Mouse (Mus musculus) limb, embryonic 11.5 days (tissue): ENCODE results near the gene Gcg. TPM values are rescaled to one million over a fixed set of nuclear protein-coding genes. Genes with fewer than 3 reads are reported as not detected.

Experiments
- ATAC-seq: fragments of 200-750 bp; cut with Nextera tagmentation; 2 replicates; pipeline ENCODE4 v1.8.0; 2017; ENCODE audit warnings: low read depth; ENCODE audit not compliant: insufficient number of reproducible peaks, low FRiP score, low TSS enrichment
- DNase-seq: peaks from one replicate; pipeline ENCODE4 v3.0.0-alpha.2; 2015; ENCODE audit warnings: low spot score
- H3K27ac ChIP-seq: fragments of 300-500 bp; sonication (generic); replicated peaks from 2 replicates; pipeline ENCODE4 v1.5.1; 2014; ENCODE audit warnings: low read depth, mild to moderate bottlenecking, low read length
- H3K27me3 ChIP-seq: fragments of 300-500 bp; sonication (generic); 2 replicates; pipeline ENCODE4 v1.6.1; 2014; ENCODE audit warnings: mild to moderate bottlenecking, low read length, mixed read lengths; ENCODE audit not compliant: control insufficient read depth, insufficient read depth
- H3K36me3 ChIP-seq: fragments of 300-500 bp; sonication (generic); 2 replicates; pipeline ENCODE4 v1.6.1; 2014; ENCODE audit warnings: mild to moderate bottlenecking, low read length, moderate library complexity, mixed read lengths; ENCODE audit not compliant: control insufficient read depth, insufficient read depth
- H3K4me1 ChIP-seq: fragments of 300-500 bp; sonication (generic); 2 replicates; pipeline ENCODE4 v1.6.1; 2014; ENCODE audit warnings: low read length, mixed read lengths; ENCODE audit not compliant: control insufficient read depth, insufficient read depth
- H3K4me2 ChIP-seq: fragments of 300-500 bp; sonication (generic); 2 replicates; pipeline ENCODE4 v1.6.1; 2014; ENCODE audit warnings: low read depth, mild to moderate bottlenecking, moderate library complexity; ENCODE audit not compliant: severe bottlenecking
- H3K4me3 ChIP-seq: fragments of 300-500 bp; sonication (generic); 2 replicates; pipeline ENCODE4 v1.5.1; 2014; ENCODE audit warnings: low read depth, low read length
- H3K9ac ChIP-seq: fragments of 300-500 bp; sonication (generic); 2 replicates; pipeline ENCODE4 v1.6.1; 2014; ENCODE audit warnings: mild to moderate bottlenecking, low read length
- H3K9me3 ChIP-seq: fragments of 300-500 bp; sonication (generic); 2 replicates; pipeline ENCODE4 v1.6.1; 2016; ENCODE audit warnings: low read length; ENCODE audit not compliant: control insufficient read depth
- WGBS: fragments of 180-500 bp; shearing (Covaris S2); extraction: QIAGEN DNeasy Blood & Tissue Kit; methylation state at CpG from one replicate; pipeline ENCODE4 v1.1.7; 2014; 5-methylcytosine and 5-hydroxymethylcytosine counted together
- polyA plus RNA-seq: library from polyadenylated mRNA; unstranded; fragments of >200 nt; fragmentation: Nextera tagmentation; extraction: Ambion mirVana; gene quantifications from 2 replicates; pipeline ENCODE4 v1.2.1, GENCODE M21; 2014

The Gcg gene
- 0.27 and 0.41 TPM in 2 replicates for polyA plus RNA-seq

DNA sequence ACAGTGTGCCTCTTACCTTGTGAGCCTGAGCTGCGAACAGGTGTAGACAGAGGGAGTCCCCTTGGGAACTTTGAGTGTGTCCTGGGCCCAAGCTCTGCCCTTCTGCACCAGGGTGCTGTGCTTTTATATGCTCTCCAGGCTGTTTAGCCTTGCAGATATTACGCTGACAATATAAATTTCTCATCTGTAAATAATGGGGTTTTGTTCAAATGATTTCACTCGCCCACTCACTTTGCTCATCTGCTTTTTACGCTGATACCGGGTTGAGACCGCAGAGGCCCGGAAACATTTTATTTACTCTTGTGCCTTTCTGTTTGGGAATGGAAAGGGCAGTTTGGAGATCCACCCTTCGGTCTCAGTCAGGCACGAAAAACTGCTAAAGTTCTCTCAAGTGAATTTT is at the start of gene Gcg:
Gene Gcg (minus strand): TSS at position 101 of the 400 bp plus-strand sequence.
- no peaks in the 10 kb centered on the region for H3K36me3 ChIP-seq
- H3K9me3 ChIP-seq: no peaks in the 10 kb centered on the region
- no peak within 1 kb of the TSS for H3K4me2 ChIP-seq
- H3K27me3 ChIP-seq: no peaks in the 10 kb centered on the region
- DNase-seq (no peak), ATAC-seq (no peak)
- H3K27ac ChIP-seq: no peak within 1 kb of the TSS
- 88% methylated on average over 9 of the region's 9 CpGs for WGBS
- no peak within 1 kb of the TSS for H3K9ac ChIP-seq
- no peak within 1 kb of the TSS for H3K4me3 ChIP-seq
- no peaks in the 10 kb centered on the region for H3K4me1 ChIP-seq

DNA sequence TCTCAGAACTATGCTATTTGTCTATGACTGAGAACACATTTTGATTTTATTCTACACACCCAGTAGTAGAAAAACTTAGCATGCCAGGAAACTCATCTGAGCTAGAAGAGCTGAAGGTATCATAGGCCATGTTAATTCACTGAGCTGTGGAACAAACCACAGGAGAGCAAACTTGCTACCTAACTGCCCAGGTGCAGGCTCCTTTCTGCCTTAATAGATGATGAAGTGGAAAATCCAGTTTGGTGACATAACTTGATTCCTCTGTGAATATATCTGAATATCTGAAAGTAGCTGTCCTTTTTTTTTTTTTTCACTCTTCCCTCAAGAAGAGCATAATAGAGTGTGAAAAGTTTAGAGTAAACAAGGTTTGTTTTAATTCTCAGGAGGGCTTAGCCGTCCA is 47.6 kb upstream of the Gcg start:
- WGBS: 78% methylated on average over 1 of the region's 1 CpGs
- no peak overlapping the region for H3K9ac ChIP-seq
- ATAC-seq: no peak
- no peak overlapping the region for H3K27ac ChIP-seq
- no peaks in the 10 kb centered on the region for H3K27me3 ChIP-seq
- H3K4me2 ChIP-seq: no peak overlapping the region
- no peaks in the 10 kb centered on the region for H3K9me3 ChIP-seq
- no peak for DNase-seq
- no peaks in the 10 kb centered on the region for H3K36me3 ChIP-seq
- no peaks in the 10 kb centered on the region for H3K4me1 ChIP-seq
- H3K4me3 ChIP-seq: no peak overlapping the region

DNA sequence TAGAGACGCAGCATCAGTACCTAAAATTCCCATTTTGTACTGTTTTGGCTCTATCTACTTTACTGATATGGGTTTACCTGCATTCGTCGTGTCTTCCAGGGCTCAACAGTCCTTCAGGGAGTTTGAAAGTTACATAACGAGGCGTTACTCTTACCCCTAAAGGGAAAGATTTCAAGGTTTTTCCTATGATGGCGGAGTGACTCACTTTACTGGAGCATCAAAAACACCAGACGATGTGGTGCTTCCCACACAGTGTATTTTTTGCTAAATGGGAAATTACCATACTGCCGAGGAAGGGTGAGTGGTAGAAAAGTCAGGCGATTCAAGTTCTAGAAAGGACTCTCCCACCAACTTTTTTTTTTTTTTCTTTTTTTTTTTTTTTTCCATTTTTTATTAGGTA is 42.9 kb upstream of the Gcg start:
- no peaks in the 10 kb centered on the region for H3K27me3 ChIP-seq
- no peaks in the 10 kb centered on the region for H3K4me1 ChIP-seq
- H3K9me3 ChIP-seq: no peaks in the 10 kb centered on the region
- no peak overlapping the region for H3K4me3 ChIP-seq
- H3K36me3 ChIP-seq: no peaks in the 10 kb centered on the region
- ATAC-seq (no peak), DNase-seq (no peak)
- WGBS: 85% methylated on average over 9 of the region's 9 CpGs
- no peak overlapping the region for H3K4me2 ChIP-seq
- H3K27ac ChIP-seq: no peak overlapping the region
- H3K9ac ChIP-seq: no peak overlapping the region

DNA sequence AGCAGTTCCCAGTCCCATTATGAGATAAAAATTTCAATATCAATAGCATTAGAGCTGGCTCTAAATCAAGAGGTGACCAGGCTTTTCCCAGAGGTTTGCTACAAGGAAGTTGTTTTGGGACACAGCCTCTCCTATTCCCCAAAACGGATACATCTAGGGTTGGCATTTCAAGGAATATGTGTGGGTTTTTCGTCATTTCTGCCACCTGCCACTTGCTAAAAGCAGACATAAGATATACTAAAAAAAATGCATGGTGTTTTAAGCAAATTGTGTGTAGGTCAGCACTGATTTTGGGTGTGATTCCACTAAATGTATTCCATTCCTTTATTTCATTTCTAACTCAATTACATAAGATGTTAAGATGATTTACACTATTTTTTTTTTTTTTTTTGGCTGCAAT is 34.3 kb upstream of the Gcg start:
- WGBS: 77% methylated on average over 2 of the region's 2 CpGs
- Histone ChIP-seq H3K4me3 (no peak overlapping the region), H3K9ac (no peak overlapping the region), H3K27ac (no peak overlapping the region), H3K4me1 (no peaks in the 10 kb centered on the region), H3K27me3 (no peaks in the 10 kb centered on the region), H3K36me3 (no peaks in the 10 kb centered on the region), H3K9me3 (no peaks in the 10 kb centered on the region), H3K4me2 (no peak overlapping the region)
- DNase-seq (no peak), ATAC-seq (no peak)

DNA sequence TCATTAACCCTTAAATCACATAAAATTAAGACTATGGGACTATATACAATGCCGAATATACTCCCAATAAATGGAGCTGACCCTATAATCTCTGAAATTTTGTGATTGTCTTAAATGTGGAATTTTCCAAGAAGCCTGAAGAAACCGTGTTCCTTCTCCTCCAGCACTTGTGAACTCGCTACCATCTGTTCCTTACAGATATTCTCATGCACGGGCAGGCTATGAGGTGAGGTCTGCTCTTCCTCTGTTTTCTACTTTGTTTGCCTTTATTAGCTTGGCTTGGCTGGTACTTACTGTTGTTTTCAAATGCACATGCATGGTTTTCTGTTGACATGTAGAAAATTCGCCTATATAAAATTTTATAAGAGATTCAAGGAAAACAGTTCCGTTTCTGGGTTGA is 31.0 kb upstream of the Gcg start:
- ATAC-seq (no peak), DNase-seq (no peak)
- H3K27me3 ChIP-seq: no peaks in the 10 kb centered on the region
- no peak overlapping the region for H3K4me2 ChIP-seq
- no peak overlapping the region for H3K9ac ChIP-seq
- H3K4me1 ChIP-seq: no peaks in the 10 kb centered on the region
- 84% methylated on average over 6 of the region's 6 CpGs for WGBS
- no peaks in the 10 kb centered on the region for H3K36me3 ChIP-seq
- H3K4me3 ChIP-seq: no peak overlapping the region
- H3K27ac ChIP-seq: no peak overlapping the region
- H3K9me3 ChIP-seq: no peaks in the 10 kb centered on the region

DNA sequence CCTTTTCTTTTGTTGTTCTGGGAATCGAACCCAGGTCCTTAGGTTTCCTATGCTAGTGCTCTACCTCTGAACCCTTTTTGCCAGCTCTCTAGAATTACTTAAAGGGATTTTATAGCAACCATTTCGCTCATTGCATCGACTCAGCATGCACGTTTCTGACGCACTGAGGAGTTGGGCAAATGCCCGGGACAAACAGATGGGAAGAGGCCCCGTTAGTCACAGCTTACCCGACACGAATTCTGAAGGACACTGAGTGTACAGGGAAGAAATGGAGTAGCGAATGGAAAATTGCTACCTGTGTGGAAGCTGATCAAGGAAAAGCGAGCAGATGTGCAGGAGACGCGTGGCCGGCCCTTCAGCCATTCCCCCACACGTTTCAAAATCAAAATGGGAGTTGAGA is 30.0 kb upstream of the Gcg start:
- DNase-seq: no peak
- Histone ChIP-seq H3K27ac (no peak overlapping the region), H3K27me3 (no peaks in the 10 kb centered on the region), H3K4me1 (no peaks in the 10 kb centered on the region), H3K4me3 (no peak overlapping the region), H3K4me2 (no peak overlapping the region), H3K9me3 (no peaks in the 10 kb centered on the region), H3K36me3 (no peaks in the 10 kb centered on the region), H3K9ac (no peak overlapping the region)
- 88% methylated on average over 15 of the region's 15 CpGs for WGBS
- no peak for ATAC-seq

DNA sequence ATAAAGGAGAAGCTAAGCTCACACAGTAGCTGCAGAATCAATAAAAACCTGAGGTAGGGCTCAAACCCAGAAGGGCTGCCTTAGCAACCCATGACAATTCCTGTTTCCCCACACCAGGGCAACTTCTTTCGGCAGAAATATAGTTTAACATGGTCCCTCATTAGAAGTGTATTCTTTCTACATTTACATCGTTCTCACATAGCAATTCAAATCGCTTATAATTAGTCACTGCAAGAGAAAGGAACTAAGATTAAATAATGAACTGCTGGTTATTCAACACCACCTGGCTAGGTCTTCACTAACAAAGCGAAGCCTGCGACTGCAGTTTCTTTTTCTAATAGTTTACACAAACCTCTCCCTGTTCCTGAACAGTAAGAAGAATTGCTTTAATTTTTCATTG is 23.7 kb upstream of the Gcg start:
- no peaks in the 10 kb centered on the region for H3K4me1 ChIP-seq
- ATAC-seq: no peak
- no peaks in the 10 kb centered on the region for H3K27me3 ChIP-seq
- no peak overlapping the region for H3K27ac ChIP-seq
- no peaks in the 10 kb centered on the region for H3K9me3 ChIP-seq
- no peak overlapping the region for H3K4me3 ChIP-seq
- WGBS: 90% methylated on average over 5 of the region's 5 CpGs
- no peaks in the 10 kb centered on the region for H3K36me3 ChIP-seq
- H3K4me2 ChIP-seq: no peak overlapping the region
- no peak for DNase-seq
- H3K9ac ChIP-seq: no peak overlapping the region

DNA sequence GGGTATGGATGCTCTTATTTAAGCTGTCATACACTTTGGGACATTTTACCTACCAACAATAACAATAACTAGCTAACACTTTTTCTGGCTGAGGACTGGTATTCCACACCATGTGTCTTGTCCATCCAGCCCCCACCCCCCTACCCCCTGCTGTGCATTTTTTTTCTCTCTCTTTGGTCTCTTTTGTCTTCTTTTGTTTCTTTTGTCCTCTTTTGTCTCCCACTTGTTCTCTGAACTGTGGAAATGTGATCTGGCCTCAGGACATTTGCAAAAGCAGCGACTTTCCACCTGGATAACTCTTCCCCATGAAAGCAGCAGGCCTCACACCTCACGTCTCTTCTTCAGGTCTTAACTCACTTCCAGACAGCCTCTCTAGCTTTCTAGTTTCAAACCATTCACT is 23.0 kb upstream of the Gcg start:
- no peak overlapping the region for H3K9ac ChIP-seq

DNA sequence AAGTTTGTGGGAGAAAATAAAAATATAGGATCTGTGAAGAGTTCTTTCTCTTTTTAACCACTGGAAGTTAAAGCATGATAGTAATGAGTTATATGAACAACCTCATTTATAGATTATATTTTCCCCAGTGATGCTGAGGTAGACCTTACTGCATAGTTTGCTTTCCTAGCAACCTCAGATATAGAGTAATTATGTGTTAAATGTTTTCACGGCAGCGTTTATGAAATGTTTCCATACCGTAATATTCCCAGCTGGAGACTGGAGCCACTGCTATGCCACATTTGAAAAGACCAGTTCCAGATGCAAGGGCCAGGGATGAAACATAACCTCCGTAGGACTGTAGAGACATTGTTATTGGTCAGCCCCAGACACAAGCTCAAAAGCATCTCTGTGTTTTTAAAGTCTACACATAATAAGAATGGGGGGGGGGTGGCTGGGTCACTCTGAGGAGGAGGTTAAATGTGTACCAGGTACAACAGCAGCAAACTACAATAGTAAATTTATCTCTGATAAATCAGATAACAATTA is 20.9 kb upstream of the Gcg start:
- Histone ChIP-seq H3K9me3 (no peaks in the 10 kb centered on the region), H3K4me2 (no peak overlapping the region), H3K36me3 (no peaks in the 10 kb centered on the region), H3K27ac (no peak overlapping the region), H3K27me3 (no peaks in the 10 kb centered on the region), H3K4me3 (no peak overlapping the region), H3K4me1 (no peaks in the 10 kb centered on the region), H3K9ac (no peak overlapping the region)
- 82% methylated on average over 4 of the region's 4 CpGs for WGBS
- ATAC-seq (no peak), DNase-seq (no peak)

More for the DNA sequence above, 23.0 kb upstream of the Gcg start:
- Histone ChIP-seq H3K27ac (no peak overlapping the region), H3K4me1 (no peaks in the 10 kb centered on the region), H3K36me3 (no peaks in the 10 kb centered on the region), H3K27me3 (no peaks in the 10 kb centered on the region), H3K4me3 (no peak overlapping the region), H3K9me3 (no peaks in the 10 kb centered on the region), H3K4me2 (no peak overlapping the region)
- ATAC-seq (no peak), DNase-seq (no peak)
- 53% methylated on average over 2 of the region's 2 CpGs for WGBS
